Mouse (Mus musculus): ENCODE results near the gene Gm36210.

- TF ChIP-seq CTCF (IDR thresholded peaks at IDR 0.05; ENCODE audit: insufficient read depth, low read depth, low read length), result no peak
- TF ChIP-seq POLR2A (IDR thresholded peaks at IDR 0.05; ENCODE audit: insufficient read depth, low read depth, low read length), result no peak
Measured at GRCm38 (mm10) chr7:4942673-4943072, 36.4 kb upstream of the Gm36210 start.
